In the genomic region with DNA sequence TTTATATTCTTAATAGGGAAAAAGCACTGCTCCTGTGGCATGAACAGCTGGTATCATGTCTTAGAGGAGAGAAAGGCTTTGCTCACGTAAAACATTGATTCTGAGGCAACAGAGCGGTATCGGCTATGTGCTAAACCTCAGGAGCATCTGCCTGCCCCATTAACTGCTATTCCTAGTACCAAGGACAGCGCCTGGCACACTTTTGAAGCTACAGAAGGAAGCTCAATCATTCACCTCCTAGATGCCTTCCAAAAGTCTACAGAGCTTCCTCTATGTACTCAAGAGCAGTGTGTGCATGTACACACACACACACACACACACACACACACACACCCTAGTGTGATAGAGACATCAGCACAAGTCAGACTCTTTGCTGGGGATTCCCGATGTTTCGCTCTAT, we compare ENCODE assay signal across 20 mouse cellular contexts. TPM values are rescaled to one million over a fixed set of nuclear protein-coding genes. Genes with fewer than 3 reads are reported as not detected.
A peak's percentile ranks its signal among the peaks of the same experiment; 100 is the strongest.
DNase-seq lines count a peak whose midpoint lies in the region; ATAC-seq and TF ChIP-seq lines count a peak whose summit lies in the region.
"Had no signal": no experiment of that assay in that cellular context is flagged by ENCODE, and none has a peak within 500 bp of the region (broad histone marks: within the 10 kb centered on the region; RNA-seq: fewer than 3 reads in every experiment).

No protein-coding gene starts in this region.

- no peaks in the 10 kb centered on the region for H3K4me1 ChIP-seq in hindbrain, embryonic 11.5 days (replicated peaks; ENCODE audit: control insufficient read depth, insufficient read depth, low read length)
- peaks cover 4% of the 10 kb centered on the region; the same call in 1 of the 2 replicates for H3K4me1 ChIP-seq in hindbrain, postnatal 0 days (ENCODE audit: insufficient read depth, low read length)
- 0 out of 2 replicates have a peak, but pooled peaks cover 2% of the 10 kb centered on the region for H3K4me1 ChIP-seq in embryonic facial prominence, embryonic 11.5 days (ENCODE audit: control insufficient read depth, insufficient read depth, low read length)
- H3K4me1 ChIP-seq in midbrain, embryonic 15.5 days = peaks cover 27% of the 10 kb centered on the region

- TF ChIP-seq CTCF in hindbrain, postnatal 0 days (IDR thresholded peaks at IDR 0.05; ENCODE audit: low read depth) = no peak

- ATAC-seq in hindbrain, embryonic 11.5 days (ENCODE audit: low FRiP score) = no peak
- ATAC-seq in hindbrain, postnatal 0 days = no peak
- ATAC-seq in embryonic facial prominence, embryonic 11.5 days (replicated peaks; ENCODE audit: insufficient number of reproducible peaks, low FRiP score, low TSS enrichment, low read depth) = no peak
- ATAC-seq in midbrain, embryonic 15.5 days (replicated peaks) = no peak
- ATAC-seq: forebrain, embryonic 14.5 days; intestine, postnatal 0 days had no signal

- H3K9me3 ChIP-seq in hindbrain, embryonic 11.5 days (ENCODE audit: control insufficient read depth, low read length) = no peaks in the 10 kb centered on the region
- H3K9me3 ChIP-seq in hindbrain, postnatal 0 days (ENCODE audit: low read length) = no peaks in the 10 kb centered on the region
- H3K9me3 ChIP-seq in embryonic facial prominence, embryonic 11.5 days (replicated peaks; ENCODE audit: control insufficient read depth, low read length) = no peaks in the 10 kb centered on the region
- no peaks in the 10 kb centered on the region for H3K9me3 ChIP-seq in midbrain, embryonic 15.5 days
- H3K9me3 ChIP-seq: hindbrain, embryonic 10.5 days had no signal

- no peak overlapping the region for H3K4me3 ChIP-seq in hindbrain, embryonic 11.5 days (ENCODE audit: low read depth, low read length)
- H3K4me3 ChIP-seq in hindbrain, postnatal 0 days (ENCODE audit: low read length) = no peak overlapping the region
- H3K4me3 ChIP-seq in embryonic facial prominence, embryonic 11.5 days (ENCODE audit: low read depth, low read length) = no peak overlapping the region
- H3K4me3 ChIP-seq in midbrain, embryonic 15.5 days = no peak overlapping the region
- H3K4me3 ChIP-seq: erythroblast, embryonic 14.5 days; hindbrain, embryonic 10.5 days had no signal

- H3K27me3 ChIP-seq in hindbrain, embryonic 11.5 days (ENCODE audit: control insufficient read depth, insufficient read depth, low read length) = no peaks in the 10 kb centered on the region
- H3K27me3 ChIP-seq in hindbrain, postnatal 0 days (ENCODE audit: insufficient read depth, low read length) = no peaks in the 10 kb centered on the region
- no peaks in the 10 kb centered on the region for H3K27me3 ChIP-seq in embryonic facial prominence, embryonic 11.5 days (ENCODE audit: control insufficient read depth, insufficient read depth, low read length)
- H3K27me3 ChIP-seq in midbrain, embryonic 15.5 days (replicated peaks) = no peaks in the 10 kb centered on the region

- DNase-seq in hindbrain, embryonic 11.5 days (ENCODE audit: low spot score) = peak; percentile 19
- DNase-seq in hindbrain, postnatal 0 days (ENCODE audit: low spot score) = no peak
- DNase-seq in 3T3-L1 (ENCODE audit: low read depth, low spot score) (peak; percentile 2), WW6 (ENCODE audit: low read depth, low spot score) (peak; percentile 9)
- peak; percentile 70 for DNase-seq in embryonic facial prominence, embryonic 11.5 days (ENCODE audit: low spot score)
- DNase-seq in heart, adult 8-10 months (ENCODE audit: low spot score) = no peak
- no peak for DNase-seq in thymus, postnatal 36 days
- DNase-seq: adrenal gland, adult 2 months; cerebellum, adult 2 months; lung, adult 2 months; midbrain, embryonic 14.5 days had no signal

- H3K4me2 ChIP-seq in hindbrain, embryonic 11.5 days (replicated peaks; ENCODE audit: low read depth, low read length) = no peak overlapping the region
- H3K4me2 ChIP-seq in hindbrain, postnatal 0 days (ENCODE audit: low read depth, low read length) = no peak overlapping the region
- no peak overlapping the region for H3K4me2 ChIP-seq in embryonic facial prominence, embryonic 11.5 days (ENCODE audit: low read depth, low read length)
- H3K4me2 ChIP-seq in midbrain, embryonic 15.5 days = no peak overlapping the region
- H3K4me2 ChIP-seq: liver, embryonic 11.5 days had no signal

- H3K9ac ChIP-seq in hindbrain, embryonic 11.5 days (ENCODE audit: low read depth, low read length) = no peak overlapping the region
- no peak overlapping the region for H3K9ac ChIP-seq in hindbrain, postnatal 0 days (replicated peaks; ENCODE audit: low read length)
- no peak overlapping the region for H3K9ac ChIP-seq in embryonic facial prominence, embryonic 11.5 days (replicated peaks; ENCODE audit: low read length)
- H3K9ac ChIP-seq in midbrain, embryonic 15.5 days = no peak overlapping the region

- H3K27ac ChIP-seq in hindbrain, embryonic 11.5 days (ENCODE audit: low read depth, low read length) = no peak overlapping the region
- H3K27ac ChIP-seq in hindbrain, postnatal 0 days = no peak overlapping the region
- H3K27ac ChIP-seq in embryonic facial prominence, embryonic 11.5 days (replicated peaks; ENCODE audit: low read depth, low read length) = no peak overlapping the region
- H3K27ac ChIP-seq in midbrain, embryonic 15.5 days = no peak overlapping the region
- H3K27ac ChIP-seq: hindbrain, embryonic 10.5 days; macrophage had no signal

- no peaks in the 10 kb centered on the region for H3K36me3 ChIP-seq in hindbrain, embryonic 11.5 days (ENCODE audit: control insufficient read depth, insufficient read depth, low read length)
- no peaks in the 10 kb centered on the region for H3K36me3 ChIP-seq in hindbrain, postnatal 0 days (ENCODE audit: insufficient read depth, low read length)
- H3K36me3 ChIP-seq in embryonic facial prominence, embryonic 11.5 days (replicated peaks; ENCODE audit: control insufficient read depth, insufficient read depth, low read depth, low read length) = no peaks in the 10 kb centered on the region
- no peaks in the 10 kb centered on the region for H3K36me3 ChIP-seq in midbrain, embryonic 15.5 days (replicated peaks)
- H3K36me3 ChIP-seq: hindbrain, embryonic 10.5 days had no signal

- WGBS in hindbrain, embryonic 11.5 days = 85% methylated on average over 6 of the region's 6 CpGs
- WGBS in hindbrain, postnatal 0 days = 80% methylated on average over 6 of the region's 6 CpGs
- WGBS in embryonic facial prominence, embryonic 11.5 days = 85% methylated on average over 6 of the region's 6 CpGs
- WGBS in midbrain, embryonic 15.5 days = 79% methylated on average over 6 of the region's 6 CpGs

RNA-seq across cellular contexts. Expression of gene Cdh4, which starts 34.4 kb away (rescaled TPM):
- 8.2 and 8.8 TPM in 2 replicates for polyA plus RNA-seq in hindbrain, embryonic 11.5 days (2014; fragmentation: Nextera tagmentation; extraction: Ambion mirVana)
- 66.8 and 74.6 TPM in 2 replicates for total RNA-seq in hindbrain, postnatal 0 days (2014; rRNA removed)
- polyA plus RNA-seq in hindbrain, postnatal 0 days (2015; fragmentation: Nextera tagmentation; extraction: Ambion mirVana) = 33.9 and 42.1 TPM in 2 replicates
- polyA plus RNA-seq in embryonic facial prominence, embryonic 11.5 days (2014; fragmentation: Nextera tagmentation; extraction: Ambion mirVana) = 3.7 and 3.8 TPM in 2 replicates
- 1 to 10 TPM; 5.2 to 7.5 (median 6.1) TPM for total RNA-seq in heart, adult 8-10 months (2022)
- 58.8 and 63.9 TPM in 2 replicates for polyA plus RNA-seq in midbrain, embryonic 15.5 days (2015; fragmentation: Nextera tagmentation; extraction: Ambion mirVana)
- total RNA-seq: common myeloid progenitor, adult 5-6 weeks; granulocyte monocyte progenitor cell, adult 5-6 weeks had no signal
- polyA plus RNA-seq: erythroblast, embryonic 14.5 days; macrophage had no signal

Comparison
In these comparisons a context has a peak if more than half of its experiments do, and no peak if none do; other contexts are left out.
1. DNase-seq: peak in hindbrain, embryonic 11.5 days (single experiment), 3T3-L1 (single experiment), WW6 (single experiment) and embryonic facial prominence, embryonic 11.5 days (single experiment); none in hindbrain, postnatal 0 days (single experiment), heart, adult 8-10 months (single experiment) and thymus, postnatal 36 days (0 of 2).